Mouse (Mus musculus): ENCODE measurements around the gene Pfdn6.

Gene Pfdn6

GRCm38 (mm10) chr17:33940206-33940805 is at the start of gene Pfdn6, which contains the start of gene Wdr46:
TSS of gene Pfdn6 (minus strand) at chr17:33940343.
TSS of gene Wdr46 (plus strand) at chr17:33940660.
- peak; percentile 92 for DNase-seq (ENCODE audit: extremely low spot score)

DNA sequence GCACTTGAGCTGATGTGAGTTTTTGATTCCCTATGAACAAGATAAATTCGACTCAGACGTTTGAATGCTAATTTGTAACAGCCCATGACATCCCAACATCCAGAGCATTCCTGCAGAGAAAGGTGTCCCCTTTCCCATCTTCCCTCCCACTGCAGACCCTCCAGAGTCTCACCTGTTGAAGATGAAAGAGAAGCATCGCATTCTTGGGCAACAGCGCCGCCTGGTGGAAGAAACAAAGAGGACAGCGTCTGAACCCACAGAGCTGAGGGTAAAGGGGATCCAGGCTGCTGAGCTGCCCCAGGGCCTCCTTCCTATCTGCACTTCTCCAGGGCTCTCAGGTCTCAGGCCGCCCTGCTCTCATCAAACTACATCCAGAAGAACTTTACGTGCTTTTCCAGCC is 42.0 kb upstream of the Pfdn6 start:
- peak; percentile 62 for DNase-seq (ENCODE audit: extremely low spot score)

DNA sequence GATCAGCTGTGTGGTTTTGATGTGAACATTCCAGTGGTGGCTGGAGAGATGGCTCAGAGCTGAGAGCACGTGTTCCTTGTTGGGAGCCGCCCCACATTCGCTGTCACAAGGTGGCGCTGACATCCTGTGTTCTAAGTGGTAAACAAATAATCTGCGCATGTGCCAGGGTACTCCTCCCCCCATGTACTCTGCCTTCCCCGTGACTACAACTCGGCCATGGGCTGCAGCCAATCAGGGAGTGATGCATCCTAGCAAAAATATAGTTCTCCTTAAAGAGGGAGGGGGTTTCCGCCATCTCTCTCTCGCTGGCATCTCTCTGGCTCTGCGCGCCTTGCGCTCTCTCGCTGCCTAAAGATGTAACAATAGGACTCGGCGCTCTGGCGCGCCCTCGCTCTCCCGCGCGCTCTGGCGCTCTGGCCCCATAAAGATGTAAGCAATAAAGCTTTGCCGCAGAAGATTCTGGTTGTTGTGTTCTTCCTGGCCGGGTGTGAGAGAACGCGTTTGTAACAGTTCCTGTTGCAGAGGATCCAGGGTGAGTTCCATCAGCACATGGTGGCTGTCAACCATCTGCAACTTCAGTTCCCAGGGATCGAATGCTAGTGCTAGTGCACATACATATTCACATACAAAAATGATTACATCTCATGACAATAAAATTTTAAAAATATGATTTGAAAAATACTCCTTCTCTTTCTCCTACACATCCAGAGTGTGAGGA is 41.2 kb upstream of the Pfdn6 start:
- DNase-seq (ENCODE audit: extremely low spot score), result peak; percentile 92

GRCm38 (mm10) chr17:33980181-33981035 is 40.3 kb upstream of the Pfdn6 start:
- DNase-seq (ENCODE audit: extremely low spot score), result no peak

GRCm38 (mm10) chr17:33979512-33980050 is 39.4 kb upstream of the Pfdn6 start:
- no peak for DNase-seq (ENCODE audit: extremely low spot score)

- DNase-seq (ENCODE audit: extremely low spot score), result peak; percentile 48
Observed at GRCm38 (mm10) chr17:33978631-33979031, 38.5 kb upstream of the Pfdn6 start.

DNA sequence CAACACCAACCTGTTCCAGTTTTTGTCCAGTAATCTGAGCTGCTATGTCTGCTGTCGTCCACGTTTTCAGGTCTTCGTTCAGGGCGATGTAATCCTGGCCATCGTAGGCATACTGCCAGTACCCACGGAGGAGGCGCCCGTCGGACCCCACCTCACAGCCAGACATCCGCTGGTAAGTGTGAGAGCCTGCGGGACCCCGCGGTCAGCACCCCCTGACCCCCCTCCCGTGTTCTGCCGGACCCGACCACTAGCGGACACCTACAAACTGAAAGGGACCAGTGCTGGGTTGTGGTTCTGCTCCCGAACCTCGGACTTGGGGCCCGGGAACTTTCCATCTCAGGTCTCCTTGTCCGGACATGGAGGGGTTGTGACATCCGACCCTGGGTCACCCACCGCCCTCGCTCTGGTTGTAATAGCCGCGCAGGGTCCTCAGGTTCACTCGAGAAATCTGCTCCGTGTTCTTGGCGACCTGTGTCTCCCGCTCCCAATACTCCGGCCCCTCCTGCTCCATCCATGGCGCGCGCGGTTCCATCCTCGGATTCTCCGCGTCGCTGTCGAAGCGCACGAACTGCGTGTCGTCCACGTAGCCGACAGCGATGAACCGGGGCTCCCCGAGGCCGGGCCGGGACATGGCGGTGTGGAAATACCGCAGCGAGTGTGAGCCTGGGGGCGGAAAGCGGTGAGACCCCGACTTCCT is 37.9 kb upstream of the Pfdn6 start:
- DNase-seq (ENCODE audit: extremely low spot score), result no peak

DNA sequence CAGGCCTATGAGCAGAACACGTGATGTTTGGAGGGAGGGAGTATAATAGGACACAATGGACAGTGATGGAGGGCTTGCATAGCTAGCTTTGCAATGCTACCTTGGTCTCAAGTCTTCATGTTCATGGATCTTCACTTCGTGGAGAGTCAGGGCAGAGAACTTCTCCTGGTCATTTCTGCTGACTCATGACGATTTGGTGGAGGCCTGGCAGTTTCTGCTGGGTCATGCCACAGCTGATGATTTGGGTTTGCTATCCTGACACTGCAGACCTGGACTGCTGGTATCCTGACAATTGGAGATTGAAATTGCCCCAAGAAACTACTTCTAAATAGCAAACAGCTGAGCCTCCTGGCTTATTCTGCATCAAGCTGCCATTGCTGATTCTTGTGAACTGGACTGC is 33.4 kb upstream of the Pfdn6 start:
- no peak for DNase-seq (ENCODE audit: extremely low spot score)

DNA sequence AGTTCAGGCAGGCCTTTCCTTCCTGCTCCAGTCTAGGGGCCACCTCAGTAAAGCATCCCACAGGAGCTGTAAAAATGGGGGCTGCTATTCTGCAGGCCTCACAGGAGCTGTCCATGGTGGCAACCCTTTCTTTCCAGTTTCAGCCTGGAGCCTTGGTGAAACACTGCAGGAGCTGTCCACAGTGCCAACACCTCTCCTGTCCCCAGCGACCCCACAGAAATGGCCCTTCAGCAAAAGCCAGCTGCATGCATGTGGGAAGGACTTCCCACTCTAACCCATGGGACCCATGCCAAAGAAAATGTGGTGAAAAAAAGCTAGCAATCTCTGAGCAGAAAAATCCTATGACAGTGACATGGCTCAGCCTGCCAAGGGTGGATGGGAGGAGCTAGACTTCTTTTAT is 32.5 kb upstream of the Pfdn6 start:
- DNase-seq (ENCODE audit: extremely low spot score), result no peak

- no peak for DNase-seq (ENCODE audit: extremely low spot score)
Observed at GRCm38 (mm10) chr17:33969394-33969793, 29.3 kb upstream of the Pfdn6 start.

GRCm38 (mm10) chr17:33968927-33969326 is 28.8 kb upstream of the Pfdn6 start:
- DNase-seq (ENCODE audit: extremely low spot score), result no peak

DNA sequence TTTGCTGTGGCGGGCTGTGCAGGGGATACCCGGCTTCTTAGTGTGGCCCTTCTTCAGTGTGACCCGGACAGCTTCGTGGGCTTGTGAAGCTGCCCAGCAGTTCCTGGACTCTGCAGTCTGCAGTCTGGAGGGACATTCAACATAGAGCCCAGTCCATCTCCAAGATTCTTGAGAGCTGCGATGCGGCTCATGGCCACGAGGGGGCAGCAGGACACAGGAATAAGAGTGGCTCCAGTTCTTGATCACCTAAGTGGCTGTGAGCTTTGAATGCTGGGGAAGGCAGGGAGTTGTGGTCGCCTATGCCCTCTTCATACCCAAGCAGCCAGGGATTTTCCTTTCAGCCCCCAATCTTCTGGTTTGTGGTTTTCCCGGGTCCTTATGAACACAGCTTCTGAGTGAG is 28.3 kb upstream of the Pfdn6 start:
- peak; percentile 86 for DNase-seq (ENCODE audit: extremely low spot score)

GRCm38 (mm10) chr17:33965846-33966550 is 25.9 kb upstream of the Pfdn6 start:
- DNase-seq (ENCODE audit: extremely low spot score), result no peak

DNA sequence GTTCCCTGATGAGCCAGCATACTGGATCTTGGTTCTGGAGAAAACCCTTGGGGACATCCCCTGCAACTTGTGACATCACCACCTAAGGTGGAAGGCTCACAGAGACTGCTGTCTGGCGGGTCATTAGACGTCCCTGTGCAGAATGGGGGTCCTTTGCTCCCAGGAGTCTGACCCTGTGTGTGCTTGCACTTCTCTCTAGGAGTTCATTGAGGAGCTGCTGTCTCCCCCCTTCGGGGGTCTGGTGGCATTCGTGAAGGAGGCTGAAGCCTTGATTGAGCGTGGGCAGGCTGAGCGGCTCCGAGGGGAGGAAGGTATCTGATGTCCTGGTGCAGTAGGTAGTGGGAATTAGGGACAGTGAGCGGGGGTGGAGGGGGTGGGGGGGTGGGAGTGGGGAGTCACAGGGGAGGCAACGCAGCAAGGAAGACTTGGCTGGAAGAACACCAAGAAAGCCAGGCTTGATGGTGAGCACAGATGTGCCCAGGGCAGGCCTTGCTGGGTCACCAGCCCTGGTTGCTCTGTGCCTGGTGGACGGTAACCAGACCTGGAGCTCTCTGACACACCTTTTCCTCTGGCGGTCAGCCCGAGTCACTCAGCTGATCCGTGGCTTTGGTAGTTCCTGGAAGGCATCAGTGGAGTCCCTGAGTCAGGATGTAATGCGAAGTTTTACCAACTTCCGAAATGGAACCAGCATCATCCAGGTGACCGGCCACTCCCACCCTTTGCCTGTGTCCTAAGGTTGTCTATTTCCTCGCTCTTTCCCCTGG is 25.1 kb upstream of the Pfdn6 start:
- no peak for DNase-seq (ENCODE audit: extremely low spot score)

DNA sequence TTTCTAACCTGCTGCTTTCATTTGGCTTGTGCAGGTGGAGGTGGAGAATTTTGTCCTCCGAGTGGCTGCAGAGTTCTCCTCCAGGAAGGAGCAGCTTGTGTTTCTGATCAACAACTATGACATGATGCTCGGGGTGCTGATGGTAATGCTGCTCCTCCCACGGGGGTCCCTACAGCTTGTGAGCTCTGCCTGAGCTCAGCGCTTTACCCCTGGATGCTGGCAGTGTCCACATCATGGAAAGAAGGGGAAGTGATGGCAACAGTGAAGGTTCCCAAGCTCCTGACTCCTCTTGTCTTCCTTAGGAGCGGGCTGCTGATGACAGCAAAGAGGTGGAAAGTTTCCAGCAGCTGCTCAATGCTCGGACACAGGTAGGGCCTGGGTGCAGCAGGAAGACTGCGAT is 22.7 kb upstream of the Pfdn6 start:
- no peak for DNase-seq (ENCODE audit: extremely low spot score)

GRCm38 (mm10) chr17:33959948-33960347 is 19.8 kb upstream of the Pfdn6 start:
- DNase-seq (ENCODE audit: extremely low spot score), result no peak

DNA sequence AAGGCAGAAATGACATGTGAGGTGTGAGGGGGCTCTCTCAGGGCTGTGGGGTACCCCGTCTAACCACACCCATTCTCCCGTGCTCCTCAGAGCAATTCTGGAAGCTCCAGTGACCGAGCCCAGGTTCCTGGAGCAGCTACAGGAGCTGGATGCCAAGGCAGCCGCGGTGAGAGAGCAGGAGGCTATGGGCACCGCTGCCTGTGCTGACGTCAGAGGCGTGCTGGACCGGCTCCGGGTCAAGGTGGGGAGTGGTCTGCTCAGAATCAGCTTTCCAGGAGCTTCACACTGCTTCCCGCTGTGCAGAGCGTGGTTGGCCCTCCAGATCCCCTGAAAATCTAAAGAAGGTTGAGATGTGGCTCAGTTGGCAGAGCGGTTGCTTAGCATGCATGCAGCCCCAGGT is 19.0 kb upstream of the Pfdn6 start:
- no peak for DNase-seq (ENCODE audit: extremely low spot score)

- no peak for DNase-seq (ENCODE audit: extremely low spot score)
Observed at GRCm38 (mm10) chr17:33958451-33958850, 18.3 kb upstream of the Pfdn6 start.

- no peak for DNase-seq (ENCODE audit: extremely low spot score)
Observed at GRCm38 (mm10) chr17:33957493-33957892, 17.4 kb upstream of the Pfdn6 start.

GRCm38 (mm10) chr17:33956336-33956735 is 16.2 kb upstream of the Pfdn6 start:
- DNase-seq (ENCODE audit: extremely low spot score), result no peak
